In the genomic region with DNA sequence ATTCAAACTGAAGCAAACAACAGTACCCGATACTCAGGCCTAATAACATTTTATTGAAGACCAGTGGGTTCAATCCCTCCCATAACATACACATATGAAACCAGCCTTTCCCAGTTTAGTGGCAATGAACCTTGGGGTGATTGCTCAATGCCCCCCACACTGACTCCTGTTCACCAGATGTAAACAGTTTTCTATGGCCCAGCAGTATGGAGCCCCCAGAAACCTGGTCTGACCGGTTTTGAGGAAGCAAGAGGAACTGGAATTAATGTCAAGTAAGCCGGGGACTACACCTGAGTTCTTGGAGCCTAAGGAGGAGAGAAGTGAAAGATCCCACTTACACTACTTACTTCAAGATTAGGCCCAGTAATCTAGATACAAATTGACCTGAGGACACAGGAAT, we compare ENCODE assay signal across 13 mouse cellular contexts. TPM values are rescaled to one million over a fixed set of nuclear protein-coding genes. Genes with fewer than 3 reads are reported as not detected.
"Had no signal": no experiment of that assay in that cellular context is flagged by ENCODE, and none has a peak within 500 bp of the region (broad histone marks: within the 10 kb centered on the region; RNA-seq: fewer than 3 reads in every experiment).

No protein-coding gene starts in this region.

- H3K9me3 ChIP-seq: limb, embryonic 15.5 days; liver, embryonic 12.5 days; midbrain, embryonic 12.5 days had no signal

- H3K27ac ChIP-seq: hindbrain, postnatal 0 days; kidney, postnatal 0 days; limb, embryonic 15.5 days; liver, embryonic 12.5 days; midbrain, embryonic 12.5 days had no signal

- H3K4me1 ChIP-seq: limb, embryonic 15.5 days; midbrain, embryonic 12.5 days had no signal

- H3K27me3 ChIP-seq: limb, embryonic 15.5 days; liver, embryonic 12.5 days; midbrain, embryonic 12.5 days had no signal

- ATAC-seq: hindbrain, postnatal 0 days; liver, embryonic 12.5 days had no signal

- DNase-seq: kidney, adult 11 months; kidney, adult 9 months; kidney, postnatal 4 days; layer of hippocampus, postnatal 36 days; right cerebral cortex, postnatal 14 days; thymus, adult 2 months; thymus, postnatal 25 days had no signal

- H3K4me2 ChIP-seq: limb, embryonic 15.5 days; liver, embryonic 12.5 days; midbrain, embryonic 12.5 days had no signal

- H3K4me3 ChIP-seq: limb, embryonic 15.5 days; liver, embryonic 12.5 days; midbrain, embryonic 12.5 days had no signal

- H3K9ac ChIP-seq: limb, embryonic 15.5 days; liver, embryonic 12.5 days; midbrain, embryonic 12.5 days had no signal

RNA-seq across cellular contexts. Expression of a gene that starts 55.3 kb away (rescaled TPM):
- polyA plus RNA-seq: spleen, adult 2 months had no signal
